Mouse (Mus musculus) ES-Bruce4 (cell line): ENCODE measurements around the gene Fgfr1op.

Experiments used
- CTCF ChIP-seq: IDR thresholded peaks from one replicate; pipeline ENCODE4 v1.8.1; 2011; ENCODE audit warnings: low read depth, low read length
- EP300 ChIP-seq: IDR thresholded peaks from 2 replicates; pipeline ENCODE4 v1.6.1; 2011; ENCODE audit warnings: low read depth, low read length; ENCODE audit not compliant: insufficient read depth
- POLR2A ChIP-seq: IDR thresholded peaks from one replicate; pipeline ENCODE4 v1.8.1; 2011; ENCODE audit warnings: low read length; ENCODE audit not compliant: insufficient read depth

DNA sequence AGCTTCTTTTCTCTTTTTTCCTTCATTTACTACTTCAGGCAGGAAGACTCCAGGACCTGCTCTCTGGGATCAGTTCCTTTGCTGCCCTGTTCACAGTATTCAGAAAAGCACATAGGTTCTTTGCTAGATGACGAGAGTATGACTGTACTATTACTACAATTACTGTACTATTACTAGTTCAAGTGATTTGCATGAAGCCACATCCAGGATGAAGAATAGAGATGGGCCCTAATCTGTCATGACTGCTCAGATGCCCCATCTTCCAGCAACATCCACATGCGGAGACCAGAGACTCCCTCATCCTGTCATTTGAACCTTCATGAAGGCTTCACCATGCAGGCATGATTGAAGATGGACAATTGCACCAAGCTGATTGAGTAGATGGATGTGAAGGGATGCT is 44.4 kb downstream of the Fgfr1op start:
- TF ChIP-seq CTCF (no peak), POLR2A (no peak), EP300 (no peak)
